Mouse (Mus musculus) heart, adult 8-10 months (tissue): Measurements from ENCODE around the gene Kdm5b. TPM values are rescaled to one million over a fixed set of nuclear protein-coding genes. Genes with fewer than 3 reads are reported as not detected.

ENCODE experiments used
- DNase-seq: peaks from one replicate; pipeline ENCODE4 v3.0.0; 2022; ENCODE audit warnings: low spot score
- total RNA-seq, 4 experiments: library from RNA; stranded (reverse); gene quantifications; 2 replicates each; pipeline ENCODE4 v1.2.4; 2022

Kdm5b gene
- total RNA-seq, 4 experiments from 2014 or later, result 11.0 to 11.9 (median 11.4) TPM

- no peak for DNase-seq
Observed at GRCm38 (mm10) chr1:134549632-134550132, 10.3 kb upstream of the Kdm5b start, which contains the start of gene Mgat4e. TSS of gene Mgat4e (minus strand) at chr1:134549682.

DNA sequence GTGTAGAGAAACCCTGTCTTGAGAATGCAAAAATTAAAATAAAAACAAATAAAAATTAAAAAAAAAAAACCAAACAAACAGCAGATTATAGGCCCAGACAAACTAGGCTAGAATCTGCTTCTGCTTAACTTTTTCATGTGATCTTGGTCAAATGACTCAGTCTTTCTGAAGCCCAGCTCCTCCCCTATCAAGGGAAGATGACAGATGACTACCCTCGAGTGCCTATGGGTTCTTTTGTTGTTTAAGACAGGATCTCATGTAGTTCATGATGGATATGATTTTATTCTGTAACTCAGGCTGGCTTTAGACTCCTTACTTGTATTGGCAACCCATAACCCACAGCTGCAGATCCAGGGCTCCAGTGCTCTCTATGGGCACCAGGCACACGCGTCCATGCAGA is 8.1 kb upstream of the Kdm5b start:
- no peak for DNase-seq

DNA sequence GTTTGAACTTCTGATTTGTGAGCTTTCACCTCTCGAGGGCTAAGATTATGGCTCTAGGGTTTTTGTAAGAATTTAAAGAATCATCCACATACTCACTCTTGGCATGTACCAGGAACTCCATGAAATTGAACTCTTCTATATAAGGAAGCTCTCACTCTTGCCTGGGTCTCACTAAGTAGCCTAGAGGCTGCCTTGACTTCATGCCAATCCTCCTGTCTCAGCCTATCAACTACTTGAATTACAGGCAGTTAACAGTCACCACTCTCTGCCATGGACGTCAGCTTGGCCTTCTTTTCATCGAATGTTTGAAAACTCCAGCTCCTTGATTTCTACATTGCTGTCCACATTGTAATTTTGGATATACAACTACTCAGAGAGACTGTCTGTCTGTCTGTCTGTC is 7.6 kb upstream of the Kdm5b start:
- no peak for DNase-seq

DNA sequence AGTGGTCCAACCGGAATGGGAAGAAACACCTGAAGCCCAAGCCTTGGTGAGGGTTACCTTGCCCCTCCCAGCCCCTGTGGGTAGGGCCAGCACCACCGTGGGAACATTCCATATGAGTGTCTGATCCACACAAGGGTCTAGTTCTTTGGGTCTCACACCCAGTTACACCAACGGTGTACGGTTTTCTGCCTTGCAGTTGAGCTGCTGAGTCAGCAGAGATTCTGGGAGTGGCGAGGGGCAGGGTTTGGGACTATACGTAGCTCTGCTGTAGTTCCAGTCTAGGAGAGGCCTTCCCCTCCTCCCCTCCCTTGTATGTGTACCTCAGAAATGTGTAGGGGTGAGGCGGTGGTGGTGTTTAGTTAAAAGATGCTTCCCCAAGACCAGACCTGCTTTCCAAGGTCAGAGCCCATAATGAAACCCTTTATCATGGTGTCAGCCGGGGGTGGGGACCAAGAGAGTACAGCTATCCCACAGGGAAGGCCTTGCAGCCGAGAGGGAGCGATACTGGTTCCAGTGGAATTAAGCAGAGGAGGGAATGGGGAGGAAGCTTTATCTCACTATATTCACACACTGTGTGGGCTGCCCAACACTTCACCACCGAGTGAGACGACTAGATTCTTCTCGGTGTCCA is 4.6 kb upstream of the Kdm5b start:
- no peak for DNase-seq

GRCm38 (mm10) chr1:134555871-134556670 is 3.9 kb upstream of the Kdm5b start:
- no peak for DNase-seq

- peak; percentile 94 for DNase-seq
Observed at GRCm38 (mm10) chr1:134556671-134557218, 3.2 kb upstream of the Kdm5b start.

GRCm38 (mm10) chr1:134558511-134558910 is 1.5 kb upstream of the Kdm5b start:
- no peak for DNase-seq

GRCm38 (mm10) chr1:134559226-134559625 is 745 bp upstream of the Kdm5b start:
- DNase-seq, result no peak

DNA sequence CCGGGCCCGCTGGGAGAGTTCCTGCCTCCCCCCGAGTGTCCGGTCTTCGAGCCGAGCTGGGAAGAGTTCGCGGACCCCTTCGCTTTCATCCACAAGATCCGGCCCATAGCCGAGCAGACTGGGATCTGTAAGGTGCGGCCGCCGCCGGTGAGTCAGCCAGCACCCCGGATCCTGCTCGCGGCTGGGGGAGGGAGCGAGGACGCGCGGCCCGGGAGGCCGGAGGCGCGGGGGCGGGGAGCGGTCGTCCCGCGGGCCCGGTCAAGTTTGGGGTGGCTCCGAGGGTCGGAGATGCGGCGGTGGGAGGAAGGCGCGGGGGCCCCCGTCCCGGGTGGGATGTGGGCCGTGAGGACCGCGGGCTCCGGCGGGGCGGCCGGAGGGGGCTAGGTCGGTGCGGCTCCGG is 425 bp downstream of the Kdm5b start:
- peak; percentile 19 for DNase-seq

- no peak for DNase-seq
Observed at GRCm38 (mm10) chr1:134560801-134561769, 1.1 kb downstream of the Kdm5b start.

- no peak for DNase-seq
Observed at GRCm38 (mm10) chr1:134561770-134562143, 1.8 kb downstream of the Kdm5b start.

DNA sequence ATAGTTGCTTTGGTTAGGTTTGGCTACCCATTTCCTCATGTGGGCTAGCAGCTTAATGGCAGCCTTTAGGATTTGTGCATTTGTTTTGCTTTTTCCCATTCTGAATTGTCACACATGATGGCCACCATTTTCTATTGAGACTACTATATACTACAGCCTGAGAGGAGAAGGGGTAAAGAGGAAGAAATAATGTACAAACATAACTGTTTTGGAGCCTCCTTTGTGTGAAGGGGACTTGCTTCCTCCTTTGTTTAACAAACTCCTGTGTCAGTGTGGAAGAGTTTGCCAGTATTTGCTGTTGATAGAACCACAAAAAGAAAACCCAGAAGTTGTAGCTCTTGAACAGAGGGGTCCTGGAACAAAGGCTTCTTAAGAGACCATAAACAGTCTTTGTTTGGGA is 2.5 kb downstream of the Kdm5b start:
- DNase-seq, result no peak

GRCm38 (mm10) chr1:134563726-134564125 is 3.8 kb downstream of the Kdm5b start:
- DNase-seq, result no peak

GRCm38 (mm10) chr1:134567511-134567910 is 7.5 kb downstream of the Kdm5b start:
- no peak for DNase-seq

- no peak for DNase-seq
Observed at GRCm38 (mm10) chr1:134570171-134570570, 10.2 kb downstream of the Kdm5b start.

GRCm38 (mm10) chr1:134570631-134571030 is 10.7 kb downstream of the Kdm5b start:
- no peak for DNase-seq

GRCm38 (mm10) chr1:134573300-134573931 is 13.4 kb downstream of the Kdm5b start:
- DNase-seq, result no peak

DNA sequence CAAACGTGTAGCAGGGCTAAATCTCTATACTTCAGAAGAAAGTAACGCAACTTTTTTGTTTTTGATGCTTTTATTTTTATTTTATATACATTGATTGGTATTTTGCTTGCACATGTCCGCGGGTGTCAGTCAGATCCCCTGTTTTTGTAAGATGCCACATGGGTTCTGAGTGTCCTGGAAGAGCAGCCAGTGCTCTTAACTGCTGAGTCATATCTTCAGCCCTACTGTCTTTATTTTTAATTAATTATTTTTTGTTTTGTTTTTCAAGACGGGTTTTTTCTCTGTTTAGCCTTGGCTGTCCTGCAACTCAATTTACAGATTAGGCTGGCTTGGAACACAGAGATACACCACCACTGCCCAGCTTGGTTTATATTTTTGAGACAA is 14.0 kb downstream of the Kdm5b start:
- no peak for DNase-seq

GRCm38 (mm10) chr1:134577384-134578120 is 17.6 kb downstream of the Kdm5b start:
- no peak for DNase-seq

DNA sequence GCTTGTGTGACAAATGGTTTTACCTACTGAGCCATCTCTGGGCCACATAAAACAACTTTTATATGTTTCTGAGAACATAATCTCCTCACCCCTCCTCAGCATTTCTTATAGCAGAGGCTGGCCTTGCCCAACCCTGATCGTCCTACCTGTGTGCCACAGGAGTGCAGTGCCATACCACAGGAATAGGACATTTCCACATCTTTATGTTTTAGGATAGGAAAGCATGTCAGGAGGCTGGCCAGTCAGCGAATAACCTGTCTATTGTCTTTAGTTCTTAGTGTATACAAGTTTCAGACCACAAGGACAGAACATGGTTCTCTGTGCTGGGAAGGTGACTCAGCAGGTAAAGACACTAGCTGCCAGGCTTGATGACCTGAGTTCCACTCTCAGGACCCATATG is 20.8 kb downstream of the Kdm5b start:
- no peak for DNase-seq
